Mouse (Mus musculus) C2C12 (cell line): ENCODE measurements at regions not wholly inside any gene's neighbourhood (a gene's known extent, or its start where the extent isn't known, plus 50 kb on each side); places are given as distances from the start of the nearest gene placed in this dataset.

Experiments
- H3K27me3 ChIP-seq: one replicate; pipeline ENCODE4 v1.6.1; 2011; ENCODE audit not compliant: control insufficient read depth, insufficient read depth, insufficient read length
- H3K36me3 ChIP-seq: one replicate; pipeline ENCODE4 v1.6.1; 2011; ENCODE audit not compliant: control insufficient read depth, insufficient read depth
- H3K4me3 ChIP-seq: one replicate; pipeline ENCODE4 v1.5.1; 2011; ENCODE audit warnings: mild to moderate bottlenecking, control low read depth; ENCODE audit not compliant: poor library complexity, insufficient read depth, severe bottlenecking
- H3K79me2 ChIP-seq: one replicate; pipeline ENCODE4 v1.6.1; 2011; ENCODE audit not compliant: control insufficient read depth, insufficient read depth
- H3K79me3 ChIP-seq: one replicate; pipeline ENCODE4 v1.6.1; 2011; ENCODE audit warnings: low read depth, control low read depth
- H3ac ChIP-seq: one replicate; pipeline ENCODE3; 2011; ENCODE audit warnings: low read depth; ENCODE audit not compliant: control insufficient read depth, insufficient read length
- CEBPB ChIP-seq: IDR thresholded peaks from one replicate; pipeline ENCODE4 v1.6.1; 2011; ENCODE audit warnings: low read depth, mild to moderate bottlenecking, control low read depth, moderate library complexity
- CTCF ChIP-seq: IDR thresholded peaks from one replicate; pipeline ENCODE4 v1.5.1; 2011; ENCODE audit not compliant: control insufficient read depth, insufficient read depth, insufficient read length
- FOSL1 ChIP-seq: IDR thresholded peaks from one replicate; pipeline ENCODE4 v1.8.0; 2011; ENCODE audit warnings: mild to moderate bottlenecking, low read length; ENCODE audit not compliant: poor library complexity, insufficient read depth, severe bottlenecking
- MAX ChIP-seq: IDR thresholded peaks from one replicate; pipeline ENCODE4 v1.6.1; 2011; ENCODE audit warnings: mild to moderate bottlenecking, control low read depth
- MYOD1 ChIP-seq: IDR thresholded peaks from one replicate; pipeline ENCODE4 v1.6.1; 2011; ENCODE audit warnings: low read depth; ENCODE audit not compliant: control insufficient read depth, insufficient read length
- MYOG ChIP-seq: IDR thresholded peaks from one replicate; pipeline ENCODE4 v1.6.1; 2011; ENCODE audit not compliant: control insufficient read depth, insufficient read length; ENCODE audit errors: extremely low read depth
- USF1 ChIP-seq: IDR thresholded peaks from one replicate; pipeline ENCODE4 v1.6.1; 2011; ENCODE audit warnings: low read depth, mild to moderate bottlenecking, control low read depth, moderate library complexity

DNA sequence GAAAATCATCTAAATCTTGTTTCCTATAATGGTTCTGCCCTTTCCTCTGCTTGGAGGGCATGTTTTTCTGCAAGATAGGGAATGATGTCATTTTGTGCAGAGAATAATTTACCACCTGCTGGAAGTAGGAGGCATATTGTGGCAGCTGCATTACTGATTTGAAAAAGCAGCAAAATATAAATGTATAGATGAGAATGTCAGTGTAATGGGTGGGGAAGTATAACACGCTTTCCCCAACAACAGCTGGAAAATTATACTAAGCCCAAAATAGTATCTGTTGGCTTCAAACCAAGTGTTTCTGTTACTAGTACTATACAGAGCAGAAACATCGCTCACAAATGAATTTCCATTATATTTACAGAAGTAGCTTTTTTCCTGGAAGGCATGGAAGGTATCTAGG lies 1405.9 kb upstream of the Gje1 start:
- no peak overlapping the region for H3ac ChIP-seq
- no peak overlapping the region for H3K4me3 ChIP-seq
- H3K27me3 ChIP-seq: no peaks in the 10 kb centered on the region
- no peaks in the 10 kb centered on the region for H3K79me3 ChIP-seq
- H3K36me3 ChIP-seq: no peaks in the 10 kb centered on the region
- H3K79me2 ChIP-seq: no peaks in the 10 kb centered on the region
- TF ChIP-seq CEBPB (no peak), FOSL1 (no peak), CTCF (no peak), USF1 (no peak), MYOD1 (no peak), MYOG (no peak), MAX (no peak)

DNA sequence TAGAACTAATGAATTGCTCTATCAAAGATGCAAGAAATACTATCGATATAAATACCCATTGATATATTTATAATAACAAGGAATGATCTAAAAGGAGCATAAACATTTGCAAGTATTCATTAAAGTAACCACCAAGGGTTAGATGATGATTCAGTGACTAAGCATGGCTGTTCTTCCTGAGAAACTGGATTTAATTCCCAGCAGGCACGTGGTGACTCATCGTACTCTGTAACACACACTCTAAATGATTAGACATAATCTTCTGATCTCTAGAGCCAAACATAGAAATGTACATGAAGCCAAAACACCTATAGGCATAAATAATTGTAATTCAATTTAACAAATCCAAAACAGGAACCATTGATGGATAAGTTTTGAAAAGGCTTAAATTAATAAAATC lies 1370.2 kb upstream of the Gje1 start:
- peak; percentile 80 for TF ChIP-seq FOSL1
- peak; percentile 70 for TF ChIP-seq USF1
- no peak for TF ChIP-seq MYOD1
- peak; percentile 45 for TF ChIP-seq MAX
- TF ChIP-seq MYOG: no peak
- TF ChIP-seq CTCF: no peak
- TF ChIP-seq CEBPB: no peak
- Histone ChIP-seq H3ac (no peak overlapping the region), H3K79me3 (no peaks in the 10 kb centered on the region), H3K79me2 (no peaks in the 10 kb centered on the region), H3K4me3 (no peak overlapping the region), H3K36me3 (no peaks in the 10 kb centered on the region), H3K27me3 (no peaks in the 10 kb centered on the region)

DNA sequence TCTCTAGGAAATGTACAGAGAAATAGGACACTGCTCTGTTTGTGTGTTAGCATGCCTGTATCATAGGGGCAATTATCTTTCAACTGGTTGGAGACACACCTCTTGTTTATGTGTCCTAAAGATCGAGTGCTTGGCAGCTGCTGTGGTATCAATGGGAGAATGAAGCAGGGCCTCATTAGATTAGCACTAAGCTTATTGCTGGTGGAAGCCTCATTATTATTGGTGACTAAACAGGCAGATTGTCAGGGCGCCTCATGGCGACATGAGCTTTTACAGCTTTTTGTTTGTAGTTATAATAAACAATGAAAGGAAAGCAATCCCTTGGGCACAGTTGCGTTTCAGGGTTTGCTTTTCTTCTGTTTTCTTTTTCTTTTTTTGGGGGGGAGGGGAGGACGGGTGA lies 1335.0 kb upstream of the Gje1 start:
- H3K79me2 ChIP-seq: no peaks in the 10 kb centered on the region
- H3K79me3 ChIP-seq: no peaks in the 10 kb centered on the region
- no peak for TF ChIP-seq CTCF
- TF ChIP-seq USF1: no peak
- TF ChIP-seq MYOG: no peak
- TF ChIP-seq CEBPB: no peak
- TF ChIP-seq FOSL1: no peak
- TF ChIP-seq MYOD1: no peak
- TF ChIP-seq MAX: no peak
- H3K27me3 ChIP-seq: no peaks in the 10 kb centered on the region
- no peak overlapping the region for H3ac ChIP-seq
- no peak overlapping the region for H3K4me3 ChIP-seq
- H3K36me3 ChIP-seq: no peaks in the 10 kb centered on the region

DNA sequence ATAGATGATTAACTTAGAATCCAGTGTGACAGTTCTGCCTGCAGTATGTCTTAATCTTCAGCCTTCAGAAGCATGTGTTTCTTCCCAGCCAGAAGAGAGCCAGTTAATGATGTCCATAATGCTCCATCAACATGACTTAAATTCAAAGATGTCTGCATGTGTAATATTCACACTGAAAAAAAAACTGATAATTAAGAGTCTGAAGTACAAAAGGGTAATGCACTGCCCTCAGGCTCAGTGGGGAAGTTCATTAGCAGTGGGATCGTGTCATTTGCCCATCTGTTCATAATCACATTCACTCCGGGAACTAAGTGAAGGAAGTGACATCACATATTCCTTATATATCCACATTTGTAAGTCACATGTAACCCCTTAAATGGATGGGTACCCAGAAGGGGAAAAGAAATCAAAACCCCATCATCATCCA lies 1334.5 kb upstream of the Gje1 start:
- H3K27me3 ChIP-seq: no peaks in the 10 kb centered on the region
- no peaks in the 10 kb centered on the region for H3K36me3 ChIP-seq
- no peaks in the 10 kb centered on the region for H3K79me3 ChIP-seq
- TF ChIP-seq MAX: no peak
- TF ChIP-seq CEBPB: no peak
- TF ChIP-seq USF1: no peak
- no peak for TF ChIP-seq MYOD1
- no peak for TF ChIP-seq CTCF
- no peak for TF ChIP-seq FOSL1
- TF ChIP-seq MYOG: no peak
- no peak overlapping the region for H3ac ChIP-seq
- no peak overlapping the region for H3K4me3 ChIP-seq
- no peaks in the 10 kb centered on the region for H3K79me2 ChIP-seq

DNA sequence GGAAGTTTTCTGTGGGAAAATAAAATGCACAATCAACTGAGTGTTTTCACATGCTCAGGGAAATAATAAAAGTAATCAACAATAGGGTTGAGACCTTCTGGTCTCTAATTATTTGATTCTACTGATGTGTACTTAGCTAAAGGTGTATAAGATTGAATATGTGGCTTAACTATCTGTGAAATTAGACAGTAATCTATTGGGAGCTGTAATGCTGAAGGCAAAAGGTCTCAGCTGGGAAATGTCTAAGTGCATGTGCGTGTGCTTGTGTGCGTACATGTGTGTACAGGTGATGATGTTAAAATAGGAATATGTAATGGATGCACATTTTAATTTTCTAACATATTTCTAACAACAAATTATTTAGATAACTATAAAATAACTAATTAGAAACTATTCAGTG lies 1318.2 kb upstream of the Gje1 start:
- TF ChIP-seq MYOG (no peak), CEBPB (no peak), USF1 (no peak), MAX (no peak), FOSL1 (no peak), MYOD1 (no peak), CTCF (no peak)
- Histone ChIP-seq H3K79me2 (no peaks in the 10 kb centered on the region), H3K36me3 (no peaks in the 10 kb centered on the region), H3K79me3 (no peaks in the 10 kb centered on the region), H3ac (no peak overlapping the region), H3K4me3 (no peak overlapping the region), H3K27me3 (no peaks in the 10 kb centered on the region)

DNA sequence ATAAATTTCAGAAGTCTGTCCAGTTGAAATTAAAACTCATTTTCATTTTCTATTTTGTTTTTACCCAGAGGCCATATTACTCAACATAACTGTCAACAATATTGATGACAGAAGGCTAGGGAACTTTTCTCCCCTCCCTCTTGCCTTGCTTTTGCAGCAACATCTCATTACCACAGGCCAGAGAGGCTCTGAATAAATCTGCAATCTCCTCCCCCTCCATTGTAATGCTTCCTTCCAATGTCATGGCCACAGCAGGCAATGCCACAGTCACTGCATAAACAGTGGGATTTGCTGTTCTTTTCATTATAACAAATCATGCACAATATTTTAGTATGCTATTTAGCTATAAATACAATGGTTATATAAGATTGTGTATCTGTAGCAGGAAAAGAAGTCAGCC lies 1315.1 kb upstream of the Gje1 start:
- H3K4me3 ChIP-seq: no peak overlapping the region
- no peak overlapping the region for H3ac ChIP-seq
- no peak for TF ChIP-seq MAX
- TF ChIP-seq CEBPB: no peak
- no peak for TF ChIP-seq FOSL1
- TF ChIP-seq MYOD1: no peak
- TF ChIP-seq MYOG: no peak
- no peak for TF ChIP-seq USF1
- no peak for TF ChIP-seq CTCF
- H3K79me3 ChIP-seq: no peaks in the 10 kb centered on the region
- no peaks in the 10 kb centered on the region for H3K79me2 ChIP-seq
- H3K27me3 ChIP-seq: no peaks in the 10 kb centered on the region
- no peaks in the 10 kb centered on the region for H3K36me3 ChIP-seq
